Mouse (Mus musculus) ES-E14 (cell line): ENCODE data around the gene Tmprss4. TPM values are rescaled to one million over a fixed set of nuclear protein-coding genes. Genes with fewer than 3 reads are reported as not detected.

Experiments used
- DNase-seq: peaks from one replicate; pipeline ENCODE4 v3.0.0-alpha.2; 2013; ENCODE audit warnings: low read depth, low spot score
- H3K27ac ChIP-seq: 2 replicates; pipeline ENCODE4 v1.5.1; 2012; ENCODE audit warnings: low read depth, mild to moderate bottlenecking, low read length, moderate library complexity, mixed read lengths; ENCODE audit not compliant: poor library complexity, insufficient read depth, severe bottlenecking
- H3K36me3 ChIP-seq: 2 replicates; pipeline ENCODE4 v1.6.1; 2012; ENCODE audit warnings: mild to moderate bottlenecking, low read length, moderate library complexity, mixed read lengths; ENCODE audit not compliant: control insufficient read depth, poor library complexity, insufficient read depth, severe bottlenecking
- H3K4me1 ChIP-seq, 2 experiments: fragments of 150-350 bp in 1 of 2; sonication (generic) in 1 of 2; 2 replicates each; pipeline ENCODE4 v1.6.1; 2012; ENCODE audit warnings: low read length in 2 of 2, mild to moderate bottlenecking in 1 of 2, mixed read lengths in 1 of 2; ENCODE audit not compliant: control insufficient read depth in 2 of 2, insufficient read depth in 2 of 2, poor library complexity in 1 of 2
- H3K4me3 ChIP-seq, 2 experiments: fragments of 150-350 bp in 1 of 2; sonication (generic) in 1 of 2; 2 replicates each; pipeline ENCODE4 v1.5.1; 2012; ENCODE audit warnings: low read length in 2 of 2, low read depth in 1 of 2, mild to moderate bottlenecking in 1 of 2, mixed read lengths in 1 of 2; ENCODE audit not compliant: insufficient read depth in 1 of 2, poor library complexity in 1 of 2, severe bottlenecking in 1 of 2
- H3K9ac ChIP-seq: 2 replicates; pipeline ENCODE4 v1.6.1; 2012; ENCODE audit warnings: low read depth, mild to moderate bottlenecking, low read length, mixed read lengths; ENCODE audit not compliant: poor library complexity, insufficient read depth, severe bottlenecking
- H3K9me3 ChIP-seq: fragments of 150-350 bp; sonication (generic); 2 replicates; pipeline ENCODE4 v1.6.1; 2012; ENCODE audit warnings: low read depth, mild to moderate bottlenecking, low read length; ENCODE audit not compliant: control insufficient read depth, insufficient read depth
- CHD2 ChIP-seq: IDR thresholded peaks from 2 replicates; pipeline ENCODE4 v1.6.1; 2014; ENCODE audit warnings: mild to moderate bottlenecking, low read depth, low read length, inconsistent platforms
- HCFC1 ChIP-seq: IDR thresholded peaks from 2 replicates; pipeline ENCODE4 v1.6.1; 2012; ENCODE audit warnings: low read length, inconsistent platforms, borderline replicate concordance; ENCODE audit not compliant: insufficient read depth
- MAFK ChIP-seq: IDR thresholded peaks from 2 replicates; pipeline ENCODE4 v1.6.1; 2014; ENCODE audit warnings: mild to moderate bottlenecking, low read depth, low read length, inconsistent platforms; ENCODE audit not compliant: insufficient read depth
- ZC3H11A ChIP-seq: IDR thresholded peaks from 2 replicates; pipeline ENCODE4 v1.6.1; 2012; ENCODE audit warnings: low read depth, mild to moderate bottlenecking, inconsistent platforms, low read length, borderline replicate concordance
- ZNF384 ChIP-seq: IDR thresholded peaks from 2 replicates; pipeline ENCODE4 v1.6.1; 2012; ENCODE audit warnings: low read depth, low read length, inconsistent platforms
- in situ Hi-C, 2 experiments: fragments of 600-800 bp; cut with MboI; formaldehyde crosslinking; loops; one replicate each; pipeline ENCODE4 v1.15.1; 2025; ENCODE audit warnings: low sequenced_read_pairs in 2 of 2, inconsistent platforms in 1 of 2; ENCODE audit not compliant: unreplicated experiment in 2 of 2
- total RNA-seq: library from RNA; depleted of rRNA; stranded (reverse); fragments of 300-350 nt; gene quantifications from 2 replicates; pipeline ENCODE4 v1.2.3, GENCODE M21; 2012

Tmprss4 gene
- total RNA-seq, 1 experiment, result 0.36 TPM

DNA sequence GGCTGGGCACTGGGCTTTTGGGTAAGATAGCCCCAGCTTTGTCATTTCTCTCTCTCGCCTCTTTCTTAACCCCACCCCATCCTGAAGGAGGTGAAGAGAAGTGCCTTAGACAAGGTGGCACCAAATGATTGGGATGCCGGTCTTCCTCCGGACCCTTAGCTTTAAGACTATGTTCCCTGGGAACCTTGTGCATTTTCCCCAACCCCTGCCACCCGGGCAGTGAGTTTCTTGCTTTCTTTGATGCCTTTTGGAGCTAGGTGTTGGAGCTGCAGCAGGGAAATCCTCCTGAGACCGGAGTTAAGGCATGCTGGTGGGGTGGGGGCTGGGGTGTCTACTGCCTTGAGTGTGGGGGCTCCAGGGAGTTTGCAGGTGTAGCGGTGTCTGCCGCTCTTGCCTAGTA is 64.8 kb downstream of the Tmprss4 start:
- no peak for DNase-seq
- no peak for TF ChIP-seq ZNF384
- no peak for TF ChIP-seq ZC3H11A
- no peak for TF ChIP-seq CHD2
- no peak for TF ChIP-seq HCFC1
- no peak for TF ChIP-seq MAFK
- H3K9me3 ChIP-seq, result no peaks in the 10 kb centered on the region
- H3K36me3 ChIP-seq, result no peaks in the 10 kb centered on the region
- H3K4me1 ChIP-seq, result peaks cover 2% of the 10 kb centered on the region in 2 experiments; a peak in 1 of 4 replicates
- in situ Hi-C loops, result no loop called here
- no peak overlapping the region for H3K9ac ChIP-seq
- H3K27ac ChIP-seq, result no peak overlapping the region
- peak overlapping the region; percentile 53 to 72 for H3K4me3 ChIP-seq

GRCm38 (mm10) chr9:45138191-45139032 is 65.5 kb downstream of the Tmprss4 start, which contains the start of gene Scn4b:
Scn4b (plus strand) TSS chr9:45138395.
- Histone ChIP-seq H3K27ac (no peak within 1 kb of the TSS), H3K36me3 (no peaks in the 10 kb centered on the region), H3K9me3 (no peaks in the 10 kb centered on the region), H3K4me1 (peaks cover 2% of the 10 kb centered on the region in 2 experiments; a peak in 1 of 4 replicates), H3K9ac (peak within 1 kb of the TSS; percentile 28; the same call in 1 of the 2 replicates), H3K4me3 (peak within 1 kb of the TSS; percentile 53 to 72)
- TF ChIP-seq CHD2 (no peak), ZNF384 (no peak), MAFK (no peak), ZC3H11A (no peak), HCFC1 (no peak)
- DNase-seq, result no peak
- in situ Hi-C loops, result no loop called here

GRCm38 (mm10) chr9:45136442-45137169 is 67.3 kb downstream of the Tmprss4 start:
- no peaks in the 10 kb centered on the region for H3K9me3 ChIP-seq
- no peak for DNase-seq
- no peak for TF ChIP-seq ZC3H11A
- no peak for TF ChIP-seq HCFC1
- TF ChIP-seq MAFK, result no peak
- TF ChIP-seq ZNF384, result no peak
- TF ChIP-seq CHD2, result no peak
- no peak overlapping the region for H3K4me3 ChIP-seq
- no peak overlapping the region for H3K9ac ChIP-seq
- in situ Hi-C loops, result no loop called here
- H3K4me1 ChIP-seq, result 0 out of 4 replicates have a peak, but pooled peaks cover 0 to 2% of the 10 kb centered on the region in 2 experiments
- no peak overlapping the region for H3K27ac ChIP-seq
- no peaks in the 10 kb centered on the region for H3K36me3 ChIP-seq

GRCm38 (mm10) chr9:45133484-45134310 is 70.2 kb downstream of the Tmprss4 start:
- H3K9ac ChIP-seq, result no peak overlapping the region; the same call in 1 of the 2 replicates
- no peak for DNase-seq
- H3K36me3 ChIP-seq, result no peaks in the 10 kb centered on the region
- in situ Hi-C loops, result no loop called here
- no peak overlapping the region for H3K27ac ChIP-seq
- TF ChIP-seq MAFK (no peak), ZNF384 (no peak), CHD2 (no peak), HCFC1 (no peak), ZC3H11A (no peak)
- H3K9me3 ChIP-seq, result no peaks in the 10 kb centered on the region
- H3K4me1 ChIP-seq, result no peaks in the 10 kb centered on the region
- no peak overlapping the region for H3K4me3 ChIP-seq
